In the genomic region with DNA sequence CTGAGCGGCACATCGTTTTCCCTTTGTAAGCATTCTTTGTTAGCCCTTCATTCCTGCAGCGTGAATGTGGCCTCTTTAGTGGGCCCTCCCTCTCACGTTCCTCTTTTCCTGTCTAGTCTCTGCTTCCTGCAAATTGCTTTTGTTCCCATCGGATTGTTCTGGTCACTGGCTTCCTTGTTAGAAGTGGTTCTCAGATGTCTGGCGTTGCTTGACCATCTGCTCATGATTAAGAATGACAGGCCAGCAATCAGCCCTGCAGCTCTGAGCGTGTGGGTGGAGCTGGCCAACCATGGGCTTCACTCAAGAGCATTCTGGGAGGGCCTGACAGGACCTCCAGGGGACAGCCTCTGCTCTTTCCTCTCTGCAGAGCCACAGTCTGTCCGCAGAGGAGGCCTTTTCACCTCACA, we compare ENCODE assay signal across 8 mouse cellular contexts.
DNase-seq lines count a peak whose midpoint lies in the region; ATAC-seq and TF ChIP-seq lines count a peak whose summit lies in the region.

No protein-coding gene starts in this region.

- no peak overlapping the region for H3K4me3 ChIP-seq in lung, embryonic 15.5 days
- H3K4me3 ChIP-seq in lung, adult 2 months (replicated peaks; ENCODE audit: extremely low read depth, low read depth, low read length): no peak overlapping the region
- no peak overlapping the region for H3K4me3 ChIP-seq in hindbrain, embryonic 15.5 days
- no peak overlapping the region for H3K4me3 ChIP-seq in gastrocnemius, adult 2 months

- TF ChIP-seq POLR2A in lung, adult 2 months (IDR thresholded peaks at IDR 0.05; ENCODE audit: borderline replicate concordance, extremely low read depth, low read depth, low read length): no peak

- no peak overlapping the region for H3K27ac ChIP-seq in lung, embryonic 15.5 days
- peak overlapping the region; percentile 83 for H3K27ac ChIP-seq in hindbrain, embryonic 15.5 days (replicated peaks)
- no peak overlapping the region for H3K27ac ChIP-seq in gastrocnemius, adult 2 months

- intact Hi-C loops in gastrocnemius, adult 2 months (cut with DNase I): no loop called here

- H3K4me1 ChIP-seq in lung, embryonic 15.5 days: peaks cover 9% of the 10 kb centered on the region
- no peaks in the 10 kb centered on the region for H3K4me1 ChIP-seq in lung, adult 2 months (ENCODE audit: control insufficient read depth, insufficient read depth, low read length)
- peaks cover 33% of the 10 kb centered on the region for H3K4me1 ChIP-seq in hindbrain, embryonic 15.5 days (replicated peaks)

- H3K36me3 ChIP-seq in lung, embryonic 15.5 days: no peaks in the 10 kb centered on the region
- H3K36me3 ChIP-seq in hindbrain, embryonic 15.5 days: no peaks in the 10 kb centered on the region

- 7% methylated on average over 8 of the region's 8 CpGs for WGBS in lung, embryonic 15.5 days
- 12% methylated on average over 8 of the region's 8 CpGs for WGBS in lung, adult 2 months
- WGBS in hindbrain, embryonic 15.5 days: 5% methylated on average over 8 of the region's 8 CpGs

- no peak overlapping the region for H3K4me2 ChIP-seq in lung, embryonic 15.5 days
- H3K4me2 ChIP-seq in hindbrain, embryonic 15.5 days: no peak overlapping the region

- TF ChIP-seq CTCF in lung, adult 2 months (IDR thresholded peaks at IDR 0.05; ENCODE audit: insufficient read depth, low read length): no peak
- TF ChIP-seq CTCF in gastrocnemius, adult 2 months (IDR thresholded peaks at IDR 0.05): no peak

- no peak overlapping the region for H3K9ac ChIP-seq in lung, embryonic 15.5 days
- H3K9ac ChIP-seq in hindbrain, embryonic 15.5 days: no peak overlapping the region

- no peaks in the 10 kb centered on the region for H3K9me3 ChIP-seq in lung, embryonic 15.5 days
- H3K9me3 ChIP-seq in hindbrain, embryonic 15.5 days: no peaks in the 10 kb centered on the region

- no peak for DNase-seq in lung, adult 2 months
- peak; percentile 83 for DNase-seq in embryo, embryonic 9.5 days (ENCODE audit: extremely low spot score)
- peak; percentile 18 for DNase-seq in retina, adult 2 months (ENCODE audit: low read depth, low spot score)
- no peak for DNase-seq in gastrocnemius, adult 2 months
- no peak for DNase-seq in urinary bladder, postnatal 4 days (ENCODE audit: low spot score in 2 of 2)

- H3K27me3 ChIP-seq in lung, embryonic 15.5 days: no peaks in the 10 kb centered on the region
- H3K27me3 ChIP-seq in hindbrain, embryonic 15.5 days: no peaks in the 10 kb centered on the region

- ATAC-seq in lung, embryonic 15.5 days (ENCODE audit: borderline replicate concordance, extremely low read depth, low FRiP score, low TSS enrichment): peak; percentile 62; the same call in 1 of the 2 replicates
- peak; percentile 80 for ATAC-seq in hindbrain, embryonic 15.5 days (ENCODE audit: low FRiP score, low read depth)
- ATAC-seq in megakaryocyte-erythroid progenitor cell, adult 5-6 weeks (replicated peaks; ENCODE audit: low FRiP score, low TSS enrichment, poor library complexity, severe bottlenecking): no peak

Comparison
In these comparisons a context has a peak if more than half of its experiments do, and no peak if none do; other contexts are left out.
1. DNase-seq: peak in embryo, embryonic 9.5 days (single experiment) and retina, adult 2 months (single experiment); none in lung, adult 2 months (single experiment), gastrocnemius, adult 2 months (single experiment) and urinary bladder, postnatal 4 days (0 of 2).